Mouse (Mus musculus) embryonic stem cell, embryonic (primary cell): ENCODE data around the gene Mchr1.

Experiments used
- CTCF ChIA-PET, 4 experiments: fragments of 300-600 bp in 2 of 4; fragments of 350-600 bp in 2 of 4; sonication (Branson Sonifier 250); formaldehyde crosslinking; loops; one replicate each; lab custom pipeline; 2022; ENCODE audit warnings: inconsistent platforms in 2 of 4; lab: Charles Lee
- POLR2A ChIA-PET, 4 experiments: fragments of 300-600 bp in 2 of 4; fragments of 350-600 bp in 2 of 4; sonication (Branson Sonifier 250); formaldehyde crosslinking; loops; one replicate each; lab custom pipeline; 2022; ENCODE audit warnings: antibody characterized with exemption in 4 of 4, inconsistent platforms in 1 of 4; lab: Charles Lee

Mchr1 gene

GRCm38 (mm10) chr15:81235086-81235920 lies at the start of gene Mchr1:
TSS of gene Mchr1 (plus strand) at chr15:81235499.
- CTCF ChIA-PET, result interaction anchor here in 2 of 4 experiments (0.5 to 1.3 kb wide), 2 partner anchors 227 to 467 kb away, joined by 3 to 4 read pairs; no protein-coding TSS in a partner anchor
- POLR2A ChIA-PET, result interaction anchor here in 3 of 4 experiments (0.5 to 2.5 kb wide), 12 partner anchors 9 to 562 kb away, joined by 3 to 8 read pairs (median 3); no protein-coding TSS in a partner anchor

DNA sequence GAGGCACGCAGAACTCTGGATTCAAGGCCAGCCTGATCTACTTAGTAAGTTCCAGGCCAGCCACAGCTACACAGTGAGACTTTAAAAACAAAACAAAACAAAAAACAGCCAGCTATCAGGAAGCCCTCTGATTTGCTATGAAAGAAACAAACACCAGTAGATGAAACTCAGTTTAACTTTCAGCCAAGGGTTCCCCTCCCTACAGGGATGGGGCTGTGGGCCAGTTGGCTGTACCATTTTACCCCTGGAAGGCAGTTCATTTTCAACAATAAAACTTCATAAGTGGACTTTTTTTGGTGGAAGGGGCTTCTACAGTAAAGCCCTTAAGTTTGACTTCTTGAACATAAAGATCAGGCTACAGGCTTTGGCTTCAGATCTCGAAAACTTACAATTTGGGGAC lies 46.2 kb upstream of the Mchr1 start:
- POLR2A ChIA-PET, result interaction anchor here in 3 of 4 experiments (0.6 to 1.4 kb wide), 6 partner anchors 7 to 309 kb away, joined by 3 read pairs; no protein-coding TSS in a partner anchor
- CTCF ChIA-PET, result no interaction called here

- ChIA-PET POLR2A (interaction anchor here in 3 of 4 experiments (0.6 to 1.9 kb wide), 21 partner anchors 8 to 935 kb away, joined by 3 to 12 read pairs (median 3); partner anchors contain the start of genes Tnrc6b (in 2 of the 3), Atf4 (in 1 of the 3) and Rbx1 (in 1 of the 3)), CTCF (interaction anchor here in 1 of 4 experiments (0.9 kb wide), 1 partner anchor 148 kb away, joined by 3 read pairs; no protein-coding TSS in a partner anchor)
These were observed 45.2 kb upstream of the Mchr1 start for GRCm38 (mm10) chr15:81190011-81190629.

DNA sequence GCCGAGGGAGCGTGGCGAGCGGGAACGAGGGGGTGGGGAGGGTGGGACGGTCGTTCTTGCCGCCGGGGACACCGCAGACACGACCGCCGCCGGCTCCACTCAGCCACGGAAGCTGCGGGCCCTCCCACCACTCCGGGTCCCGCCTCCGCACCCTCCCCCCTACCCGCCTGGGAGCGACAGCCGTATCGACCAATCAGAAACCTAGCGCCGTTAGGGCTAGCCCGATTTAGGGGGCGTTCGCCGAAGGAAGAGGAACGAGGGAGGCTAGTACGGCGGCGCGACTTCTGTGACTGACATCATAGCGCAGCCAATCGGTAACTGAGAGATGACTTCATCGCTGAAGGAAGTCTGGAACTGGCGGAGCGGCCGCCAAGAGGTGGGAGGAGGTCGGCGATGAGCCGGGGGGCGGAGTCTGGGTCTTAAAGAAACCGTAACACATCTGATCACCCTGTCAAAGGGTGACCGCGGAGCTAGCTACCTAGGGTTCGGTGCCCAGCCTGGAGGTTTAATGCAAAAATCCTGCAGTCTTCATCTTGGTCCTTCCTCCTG lies 44.6 kb upstream of the Mchr1 start, which contains the start of gene Mrtfa:
TSS of gene Mrtfa (minus strand) at position 128 of the 549 bp plus-strand sequence.
- CTCF ChIA-PET, result interaction anchor here in 1 of 4 experiments (0.9 to 1.0 kb wide), 2 partner anchors 123 to 148 kb away, joined by 3 read pairs; no protein-coding TSS in a partner anchor
- POLR2A ChIA-PET, result interaction anchor here in 3 of 4 experiments (0.6 to 1.9 kb wide), 21 partner anchors 9 to 936 kb away, joined by 3 to 12 read pairs (median 3); partner anchors contain the start of genes Tnrc6b (in 2 of the 3), Atf4 (in 1 of the 3) and Rbx1 (in 1 of the 3)

- ChIA-PET POLR2A (interaction anchor here in 3 of 4 experiments (0.9 to 1.9 kb wide), 11 partner anchors 12 to 936 kb away, joined by 3 to 12 read pairs (median 3); partner anchors contain the start of genes Tnrc6b (in 2 of the 3) and Atf4 (in 1 of the 3)), CTCF (interaction anchor here in 1 of 4 experiments (1.0 kb wide), 1 partner anchor 123 kb away, joined by 3 read pairs; no protein-coding TSS in a partner anchor)
These were observed 44.0 kb upstream of the Mchr1 start for GRCm38 (mm10) chr15:81191303-81191702.

GRCm38 (mm10) chr15:81192316-81192715 lies 43.0 kb upstream of the Mchr1 start:
- POLR2A ChIA-PET, result interaction anchor here in 2 of 4 experiments (0.5 to 0.7 kb wide), 3 partner anchors 44 to 393 kb away, joined by 3 to 6 read pairs (median 3); partner anchors contain the start of gene Ep300 (in 1 of the 2)
- CTCF ChIA-PET, result interaction anchor here in 1 of 4 experiments (0.9 kb wide), 1 partner anchor 119 kb away, joined by 6 read pairs; no protein-coding TSS in a partner anchor

- CTCF ChIA-PET, result interaction anchor here in 1 of 4 experiments (0.9 kb wide), 1 partner anchor 120 kb away, joined by 6 read pairs; no protein-coding TSS in a partner anchor
These were observed 42.4 kb upstream of the Mchr1 start for GRCm38 (mm10) chr15:81192858-81193257.

GRCm38 (mm10) chr15:81194791-81195190 lies 40.5 kb upstream of the Mchr1 start:
- ChIA-PET POLR2A (interaction anchor here in 1 of 4 experiments (0.7 to 1.1 kb wide), 2 partner anchors 22 to 484 kb away, joined by 3 read pairs; partner anchors contain the start of gene Tnrc6b), CTCF (interaction anchor here in 2 of 4 experiments (0.6 to 1.1 kb wide), 2 partner anchors 167 to 265 kb away, joined by 3 to 4 read pairs; no protein-coding TSS in a partner anchor)

More at GRCm38 (mm10) chr15:81192858-81193257, 42.4 kb upstream of the Mchr1 start:
- POLR2A ChIA-PET, result interaction anchor here in 1 of 4 experiments (0.7 to 1.1 kb wide), 2 partner anchors 24 to 175 kb away, joined by 3 read pairs; no protein-coding TSS in a partner anchor

DNA sequence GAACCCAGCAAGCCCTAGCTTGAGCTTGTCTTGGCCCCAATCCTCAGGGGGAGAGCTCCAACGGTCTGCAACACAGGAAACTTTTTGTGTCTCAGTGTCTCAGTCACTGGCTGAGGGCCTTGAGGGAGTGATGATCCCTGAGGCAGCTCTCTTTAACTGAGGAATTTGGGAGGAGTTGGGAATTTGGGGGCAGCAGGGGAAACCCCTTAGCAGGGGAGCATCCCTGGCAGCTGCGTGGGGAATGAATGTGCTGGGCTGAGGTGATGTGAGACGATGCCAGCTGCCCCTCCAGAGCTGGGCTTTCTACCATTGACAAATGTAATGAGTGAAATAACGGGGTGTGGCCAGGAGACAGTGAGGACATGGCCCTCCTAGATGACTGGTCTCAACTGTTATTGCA lies 39.9 kb upstream of the Mchr1 start:
- POLR2A ChIA-PET, result interaction anchor here in 1 of 4 experiments (0.7 to 1.5 kb wide), 3 partner anchors 9 to 485 kb away, joined by 3 read pairs; partner anchors contain the start of gene Tnrc6b
- CTCF ChIA-PET, result interaction anchor here in 2 of 4 experiments (0.6 to 1.1 kb wide), 2 partner anchors 168 to 265 kb away, joined by 3 to 4 read pairs; no protein-coding TSS in a partner anchor

GRCm38 (mm10) chr15:81197197-81197596 lies 38.1 kb upstream of the Mchr1 start:
- POLR2A ChIA-PET, result interaction anchor here (0.5 to 1.1 kb wide), 4 partner anchors 23 to 563 kb away, joined by 3 to 7 read pairs (median 3); no protein-coding TSS in a partner anchor
- CTCF ChIA-PET, result interaction anchor here in 2 of 4 experiments (0.7 kb wide), 2 partner anchors 97 to 1065 kb away, joined by 3 read pairs; no protein-coding TSS in a partner anchor

- CTCF ChIA-PET, result interaction anchor here in 3 of 4 experiments (0.5 to 1.4 kb wide), 8 partner anchors 13 to 1824 kb away, joined by 3 to 6 read pairs (median 4); no protein-coding TSS in a partner anchor
- POLR2A ChIA-PET, result no interaction called here
These were observed 36.9 kb upstream of the Mchr1 start for GRCm38 (mm10) chr15:81198447-81198846.

GRCm38 (mm10) chr15:81199372-81199959 lies 35.8 kb upstream of the Mchr1 start:
- CTCF ChIA-PET, result interaction anchor here in 1 of 4 experiments (1.4 kb wide), 1 partner anchor 126 kb away, joined by 5 read pairs; no protein-coding TSS in a partner anchor

GRCm38 (mm10) chr15:81202462-81202861 lies 32.8 kb upstream of the Mchr1 start:
- CTCF ChIA-PET, result interaction anchor here in 3 of 4 experiments (0.5 to 1.5 kb wide), 6 partner anchors 73 to 193 kb away, joined by 3 to 4 read pairs (median 3); no protein-coding TSS in a partner anchor
- POLR2A ChIA-PET, result interaction anchor here in 2 of 4 experiments (0.7 to 1.6 kb wide), 10 partner anchors 8 to 316 kb away, joined by 3 to 5 read pairs (median 3); partner anchors contain the start of gene Mrtfa (in 2 of the 2)

More at GRCm38 (mm10) chr15:81199372-81199959, 35.8 kb upstream of the Mchr1 start:
- POLR2A ChIA-PET, result interaction anchor here in 2 of 4 experiments (0.7 kb wide), 2 partner anchors 162 to 582 kb away, joined by 3 to 5 read pairs; no protein-coding TSS in a partner anchor

DNA sequence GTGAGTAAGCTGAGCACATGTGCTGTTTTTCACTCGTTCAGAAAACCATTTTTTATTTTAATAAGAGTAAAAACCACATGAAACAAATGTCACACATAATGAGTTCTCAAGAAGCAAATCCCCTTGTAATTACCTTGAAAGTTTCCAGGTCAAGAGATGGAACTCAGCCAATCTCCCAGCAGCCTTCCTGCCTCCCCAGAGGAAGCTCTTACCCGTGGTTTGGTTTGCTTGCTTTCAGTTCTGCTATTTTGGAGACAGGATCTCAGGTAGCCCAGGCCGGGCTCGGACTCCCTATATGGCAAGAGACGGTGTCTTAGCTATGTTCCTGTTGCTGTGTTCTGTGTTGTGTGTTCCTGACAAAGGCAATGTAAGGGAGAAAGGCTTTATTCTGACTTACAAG lies 24.8 kb upstream of the Mchr1 start:
- ChIA-PET POLR2A (interaction anchor here in 1 of 4 experiments (1.0 kb wide), 1 partner anchor 9 kb away, joined by 4 read pairs; no protein-coding TSS in a partner anchor), CTCF (interaction anchor here in 1 of 4 experiments (1.1 kb wide), 1 partner anchor 183 kb away, joined by 4 read pairs; no protein-coding TSS in a partner anchor)

DNA sequence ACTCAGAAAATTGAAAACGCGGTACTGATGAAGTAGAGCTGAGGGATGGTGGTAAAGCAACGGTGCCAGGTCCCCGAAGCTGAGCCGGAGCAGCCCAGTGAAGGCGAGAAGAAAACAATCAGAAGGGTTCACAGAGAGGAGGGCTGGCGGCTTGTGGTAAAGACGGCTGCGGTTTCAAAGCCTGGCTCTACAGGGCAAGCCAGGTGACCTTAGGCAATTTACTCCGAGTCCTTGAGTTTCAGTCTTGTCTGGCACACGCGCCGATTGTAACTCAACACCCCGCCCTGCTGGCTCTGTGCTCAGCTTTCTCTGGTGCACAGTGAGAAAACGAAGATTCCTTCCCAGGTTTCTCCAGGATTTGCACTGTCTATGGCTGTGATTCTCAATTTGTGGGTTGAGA lies 22.3 kb upstream of the Mchr1 start:
- ChIA-PET POLR2A (interaction anchor here in 3 of 4 experiments (0.6 to 1.8 kb wide), 8 partner anchors 11 to 824 kb away, joined by 3 to 5 read pairs (median 4); no protein-coding TSS in a partner anchor), CTCF (no interaction called here)
